Mouse (Mus musculus) spleen, postnatal 10 days (tissue): ENCODE measurements around the gene Wnt6.

Experiments
- DNase-seq, 2 experiments: peaks; one replicate each; pipeline ENCODE4 v3.0.0; 2021 to 2022; ENCODE audit warnings: low spot score in 2 of 2

The Wnt6 gene

DNA sequence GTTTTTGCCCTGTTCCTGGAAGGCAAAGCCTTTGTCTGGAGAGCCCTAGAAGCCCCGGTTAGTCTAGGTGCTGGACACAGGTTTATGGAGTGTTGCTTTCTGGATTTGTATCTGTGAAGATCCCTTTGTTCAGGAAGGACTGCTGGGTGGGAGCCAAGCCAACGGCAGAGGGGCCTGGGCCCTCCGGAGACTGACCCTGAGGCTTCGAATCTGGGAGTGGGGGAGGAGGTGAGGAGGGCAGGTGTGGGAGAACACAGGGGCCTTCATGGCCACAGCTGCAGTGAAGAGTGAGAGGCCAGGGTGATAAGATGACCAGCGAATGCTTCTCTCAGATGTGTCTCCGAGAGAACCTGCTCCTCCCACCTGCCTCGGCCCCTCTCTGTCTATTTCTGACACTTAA is 2.4 kb downstream of the Wnt6 start:
- DNase-seq: no peak

GRCm38 (mm10) chr1:74775816-74776215 is 4.1 kb downstream of the Wnt6 start:
- peak in 1 of 2 experiments; percentile 55 for DNase-seq

DNA sequence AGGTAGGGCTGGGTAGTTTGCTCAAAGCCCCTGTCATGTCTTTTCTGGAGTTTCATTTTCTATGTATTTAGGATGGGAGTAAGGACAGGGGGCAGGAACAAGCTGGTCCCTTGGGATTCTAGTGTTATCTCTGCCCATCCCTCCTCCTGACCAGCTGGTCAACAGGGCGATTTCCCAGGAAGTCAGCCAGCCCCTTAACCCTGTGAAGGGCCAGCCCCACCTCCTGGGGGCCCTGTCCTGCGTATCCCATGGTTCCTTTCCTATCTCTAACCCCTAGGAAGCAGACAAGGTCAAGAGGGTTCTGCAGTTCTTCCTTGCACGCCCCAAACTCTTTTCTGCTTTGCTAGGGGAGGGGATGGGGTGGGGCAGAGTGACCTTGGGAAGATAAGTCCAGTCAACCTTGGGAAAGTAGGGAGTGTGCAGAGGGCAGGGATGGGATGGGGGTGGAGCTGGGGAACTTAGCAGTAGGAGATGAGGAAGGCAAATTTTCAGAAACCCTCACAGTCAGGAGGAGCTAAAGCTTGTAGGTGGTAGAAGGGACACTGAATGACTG is 7.3 kb downstream of the Wnt6 start:
- no peak for DNase-seq

DNA sequence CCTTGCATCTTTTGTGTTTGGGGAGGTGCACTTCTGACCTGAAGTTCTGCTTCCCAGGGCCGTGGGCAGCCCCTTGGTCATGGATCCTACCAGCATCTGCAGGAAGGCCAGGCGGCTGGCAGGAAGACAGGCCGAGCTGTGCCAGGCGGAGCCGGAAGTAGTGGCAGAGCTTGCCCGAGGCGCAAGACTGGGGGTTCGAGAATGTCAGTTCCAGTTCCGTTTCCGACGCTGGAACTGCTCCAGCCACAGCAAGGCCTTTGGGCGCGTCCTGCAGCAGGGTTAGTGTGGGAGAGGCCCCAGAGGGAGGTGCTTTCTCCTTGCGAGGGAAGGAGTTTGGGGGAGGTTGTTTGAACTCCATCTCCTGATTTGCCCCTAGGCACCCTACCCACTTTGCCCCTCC is 10.4 kb downstream of the Wnt6 start:
- DNase-seq: peak in 1 of 2 experiments; percentile 35

GRCm38 (mm10) chr1:74783554-74783953 is 11.9 kb downstream of the Wnt6 start:
- DNase-seq: no peak

- peak in 1 of 2 experiments; percentile 63 for DNase-seq
Measured at GRCm38 (mm10) chr1:74784041-74784759, 12.5 kb downstream of the Wnt6 start.

- peak in 1 of 2 experiments; percentile 78 for DNase-seq
Measured at GRCm38 (mm10) chr1:74787846-74788245, 16.2 kb downstream of the Wnt6 start.

DNA sequence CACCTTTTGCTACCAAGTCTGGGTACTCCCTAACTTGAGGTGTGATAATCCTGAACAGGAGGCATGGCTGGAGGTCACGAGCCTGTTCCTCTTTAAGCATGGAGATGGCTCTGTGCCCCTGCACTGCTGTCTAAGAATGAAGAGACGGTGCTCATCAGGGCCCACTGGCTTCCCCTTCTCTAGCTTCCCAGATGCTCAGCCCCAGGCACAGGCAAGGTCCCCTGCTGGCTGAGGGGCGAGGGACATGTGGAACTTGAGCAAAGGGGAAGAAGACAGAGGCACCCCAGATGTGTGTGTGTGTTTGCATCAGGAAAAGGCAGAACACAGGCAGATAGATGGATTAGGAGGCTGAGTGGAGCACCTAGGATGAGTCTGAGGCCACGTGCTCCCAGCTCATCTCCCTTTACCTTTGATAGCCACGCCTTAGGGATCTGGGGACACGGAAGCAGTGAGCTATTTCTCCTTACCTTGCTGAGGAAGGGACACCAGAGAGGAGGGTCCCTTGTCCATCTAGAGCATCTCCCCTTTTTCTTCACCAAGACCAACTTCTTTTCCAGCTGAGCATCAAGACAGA is 17.0 kb downstream of the Wnt6 start:
- peak in 1 of 2 experiments; percentile 32 for DNase-seq

DNA sequence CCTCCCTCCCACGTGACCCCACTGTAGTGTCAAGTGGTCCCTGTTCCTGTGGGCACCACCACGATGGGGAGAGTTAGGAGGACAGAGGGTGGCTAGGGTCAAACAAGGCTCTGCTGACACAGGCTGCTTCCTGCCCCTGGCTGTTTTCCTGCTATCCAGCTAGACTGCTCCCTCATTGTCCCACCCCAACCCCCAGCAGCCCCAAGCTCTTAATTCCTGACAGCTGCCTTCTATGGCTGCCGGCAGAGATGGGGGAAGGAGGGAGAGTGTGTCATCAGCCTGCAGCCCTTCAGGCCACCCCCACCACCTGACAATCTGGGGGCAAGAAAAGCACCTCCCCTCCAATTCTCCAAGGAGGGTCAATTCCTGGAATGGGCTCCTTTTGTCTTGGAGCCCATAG is 18.4 kb downstream of the Wnt6 start:
- no peak for DNase-seq

DNA sequence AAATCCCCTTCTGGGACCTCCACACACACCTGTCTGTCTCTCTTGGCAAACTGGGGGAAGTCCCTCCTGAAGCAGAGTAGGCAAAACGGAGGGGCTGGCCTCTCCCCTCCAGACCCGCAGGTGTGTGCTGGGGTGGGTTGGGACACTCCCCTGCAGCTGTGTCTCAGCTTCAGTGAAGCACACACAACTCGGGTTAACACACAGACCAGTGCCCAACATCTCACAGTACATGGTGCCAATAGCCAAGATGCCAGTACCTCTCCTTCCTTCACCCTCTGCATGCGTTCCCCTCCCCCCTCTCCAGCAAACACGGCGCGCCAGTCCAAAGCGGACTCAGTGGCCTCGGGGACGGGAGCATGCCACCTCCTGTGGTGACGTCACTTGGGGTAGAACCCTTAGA is 19.6 kb downstream of the Wnt6 start, which contains the start of gene Wnt10a:
TSS of gene Wnt10a (plus strand) at position 268 of the 400 bp plus-strand sequence.
- DNase-seq: peak in 1 of 2 experiments; percentile 51

GRCm38 (mm10) chr1:74792831-74793660 is 21.4 kb downstream of the Wnt6 start:
- no peak for DNase-seq

- DNase-seq: peak in 1 of 2 experiments; percentile 40
Measured at GRCm38 (mm10) chr1:74794487-74795144, 22.9 kb downstream of the Wnt6 start.

- DNase-seq: no peak
Measured at GRCm38 (mm10) chr1:74795145-74795529, 23.4 kb downstream of the Wnt6 start.

DNA sequence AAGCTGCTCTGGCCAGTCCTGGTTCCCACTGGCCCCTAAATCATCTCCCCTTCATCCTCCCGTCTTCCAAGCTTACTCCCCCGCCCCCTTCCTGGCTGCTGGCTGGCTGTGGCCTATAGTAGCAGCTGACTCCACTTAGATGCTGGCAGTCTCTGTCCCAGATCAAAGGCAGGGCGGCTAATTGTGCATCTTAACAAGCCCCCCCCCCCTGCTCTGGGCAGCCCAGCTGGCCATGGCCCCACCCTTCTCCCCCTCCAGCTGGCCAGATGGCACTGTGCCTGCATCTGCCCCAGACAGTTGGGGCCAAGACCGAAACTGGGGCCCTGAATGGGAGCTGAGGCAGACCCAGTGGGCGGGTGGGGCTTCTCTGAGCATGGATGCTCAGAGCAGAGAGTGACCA is 25.8 kb downstream of the Wnt6 start:
- DNase-seq: peak in 1 of 2 experiments; percentile 30

DNA sequence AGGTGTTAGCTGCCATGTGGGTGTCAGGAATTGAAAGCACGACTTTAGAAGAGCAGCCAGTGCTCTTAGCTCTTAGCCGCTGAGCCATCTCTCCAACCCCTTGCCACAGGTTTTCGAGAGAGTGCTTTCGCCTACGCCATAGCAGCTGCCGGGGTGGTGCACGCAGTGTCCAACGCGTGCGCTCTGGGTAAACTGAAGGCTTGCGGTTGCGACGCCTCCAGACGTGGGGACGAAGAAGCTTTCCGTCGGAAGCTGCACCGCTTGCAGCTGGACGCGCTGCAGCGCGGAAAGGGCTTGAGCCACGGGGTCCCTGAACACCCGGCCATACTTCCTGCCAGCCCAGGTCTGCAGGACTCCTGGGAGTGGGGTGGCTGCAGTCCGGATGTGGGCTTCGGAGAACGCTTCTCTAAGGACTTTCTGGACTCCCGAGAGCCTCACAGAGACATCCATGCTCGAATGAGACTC is 28.8 kb downstream of the Wnt6 start:
- peak in 1 of 2 experiments; percentile 50 for DNase-seq

- DNase-seq: no peak
Measured at GRCm38 (mm10) chr1:74801631-74802140, 30.0 kb downstream of the Wnt6 start.

GRCm38 (mm10) chr1:74802795-74803656 is 31.3 kb downstream of the Wnt6 start:
- DNase-seq: peak; percentile 51 to 75

GRCm38 (mm10) chr1:74804211-74804870 is 32.6 kb downstream of the Wnt6 start:
- DNase-seq: no peak

DNA sequence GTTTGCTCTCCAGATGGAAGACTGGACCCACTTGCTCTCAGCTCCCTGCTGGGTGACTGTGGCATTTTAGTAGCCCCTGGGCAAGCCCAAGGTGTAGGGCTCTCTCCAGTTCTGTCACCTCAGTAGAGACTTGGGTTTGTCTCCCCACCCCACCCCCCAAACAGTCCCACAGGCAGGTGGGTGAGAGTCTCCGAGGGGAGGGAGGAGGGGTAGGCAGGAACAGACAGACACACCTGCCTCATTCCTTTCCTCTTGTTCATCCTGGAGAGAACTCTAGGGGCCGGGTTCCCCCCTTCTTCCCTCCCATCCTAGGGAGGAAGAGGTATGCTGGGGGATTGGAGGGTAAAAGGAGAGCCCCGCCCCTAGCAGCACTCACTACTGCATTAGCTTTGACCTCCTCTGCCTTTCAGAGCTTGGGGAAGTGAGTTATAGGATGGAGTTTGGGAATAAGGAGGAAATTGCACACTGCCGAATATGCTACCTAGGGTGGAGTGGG is 33.7 kb downstream of the Wnt6 start:
- no peak for DNase-seq

DNA sequence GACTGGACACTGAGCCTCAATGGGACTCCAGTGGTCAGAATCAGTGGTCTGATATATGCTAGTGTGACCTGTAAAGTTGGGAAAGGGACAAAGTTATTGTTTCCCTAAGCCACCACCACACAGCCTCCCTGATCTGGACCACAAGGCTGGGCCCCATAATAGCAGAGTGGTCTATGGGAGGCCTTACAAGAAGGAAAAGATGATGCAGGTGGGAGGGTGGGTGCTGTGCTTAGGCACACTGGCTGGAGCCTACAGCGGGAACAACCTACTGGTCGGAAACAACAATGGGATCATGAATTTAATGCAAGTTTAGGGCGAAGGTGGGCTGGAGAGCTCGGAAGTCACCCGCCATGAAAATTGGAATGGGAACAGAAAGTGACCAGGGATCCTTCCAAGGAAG is 34.2 kb downstream of the Wnt6 start:
- DNase-seq: no peak
